Mouse (Mus musculus) stomach, embryonic 14.5 days (tissue): ENCODE results near the gene Xab2. TPM values are rescaled to one million over a fixed set of nuclear protein-coding genes. Genes with fewer than 3 reads are reported as not detected.
"Not testable (repeated sequence)": the region's sequence is repeated elsewhere in the genome, so short reads cannot be mapped to it uniquely, and the experiment has no call there.

Experiments
- ATAC-seq: fragments of 200-750 bp; cut with Nextera tagmentation; 2 replicates; pipeline ENCODE4 v1.8.0; 2017; ENCODE audit warnings: low read depth, moderate TSS enrichment; ENCODE audit not compliant: insufficient number of reproducible peaks, insufficient read depth, low FRiP score
- H3K27ac ChIP-seq: fragments of 300-500 bp; sonication (generic); 2 replicates; pipeline ENCODE4 v1.5.1; 2014; ENCODE audit warnings: mild to moderate bottlenecking, low read length, moderate library complexity, mixed read lengths
- H3K27me3 ChIP-seq: fragments of 300-500 bp; sonication (generic); 2 replicates; pipeline ENCODE4 v1.6.1; 2014; ENCODE audit warnings: low read length, control low read depth, mixed read lengths; ENCODE audit not compliant: control insufficient read depth, insufficient read depth
- H3K36me3 ChIP-seq: fragments of 300-500 bp; sonication (generic); 2 replicates; pipeline ENCODE4 v1.6.1; 2014; ENCODE audit warnings: mild to moderate bottlenecking, control low read depth, low read length, moderate library complexity, mixed read lengths; ENCODE audit not compliant: control insufficient read depth, insufficient read depth
- H3K4me1 ChIP-seq: fragments of 300-500 bp; sonication (generic); 2 replicates; pipeline ENCODE4 v1.6.1; 2014; ENCODE audit warnings: low read length, control low read depth, mixed read lengths; ENCODE audit not compliant: control insufficient read depth, insufficient read depth
- H3K4me2 ChIP-seq: fragments of 300-500 bp; sonication (generic); replicated peaks from 2 replicates; pipeline ENCODE4 v1.6.1; 2014; ENCODE audit warnings: low read depth, low read length, control low read depth
- H3K4me3 ChIP-seq: fragments of 300-500 bp; sonication (generic); 2 replicates; pipeline ENCODE4 v1.5.1; 2014; ENCODE audit warnings: low read depth, low read length, control low read depth
- H3K9ac ChIP-seq: fragments of 300-500 bp; sonication (generic); replicated peaks from 2 replicates; pipeline ENCODE4 v1.6.1; 2014; ENCODE audit warnings: low read depth, mild to moderate bottlenecking, control low read depth, low read length, moderate library complexity, mixed read lengths
- H3K9me3 ChIP-seq: fragments of 300-500 bp; sonication (generic); 2 replicates; pipeline ENCODE4 v1.6.1; 2016; ENCODE audit warnings: low read depth, low read length, control low read depth; ENCODE audit not compliant: control insufficient read depth
- WGBS: fragments of 180-500 bp; shearing (Covaris S2); extraction: QIAGEN DNeasy Blood & Tissue Kit; methylation state at CpG from one replicate; pipeline ENCODE4 v1.1.7; 2014; 5-methylcytosine and 5-hydroxymethylcytosine counted together
- polyA plus RNA-seq: library from polyadenylated mRNA; unstranded; fragments of >200 nt; fragmentation: Nextera tagmentation; extraction: Ambion mirVana; gene quantifications from 2 replicates; pipeline ENCODE4 v1.2.1, GENCODE M21; 2014

The Xab2 gene
- polyA plus RNA-seq, 1 experiment from 2014 or later = 49.7 TPM

GRCm38 (mm10) chr8:3586993-3587390 is 34.1 kb downstream of the Xab2 start, which contains the start of gene Camsap3:
Gene Camsap3 (plus strand): TSS chr8:3587293.
- Histone ChIP-seq H3K27me3 (peaks cover 5% of the 10 kb centered on the region), H3K4me1 (no peaks in the 10 kb centered on the region), H3K4me2 (peak within 1 kb of the TSS; percentile 84), H3K36me3 (no peaks in the 10 kb centered on the region), H3K4me3 (peak within 1 kb of the TSS; percentile 75), H3K9ac (peak within 1 kb of the TSS; percentile 65), H3K27ac (peak within 1 kb of the TSS; percentile 80), H3K9me3 (no peaks in the 10 kb centered on the region)
- ATAC-seq = no peak
- WGBS = 2% methylated on average over 6 of the region's 7 CpGs

- H3K4me2 ChIP-seq = no peak overlapping the region
- no peak overlapping the region for H3K4me3 ChIP-seq
- 69% methylated on average over 2 of the region's 2 CpGs for WGBS
- peaks cover 5% of the 10 kb centered on the region for H3K27me3 ChIP-seq
- H3K4me1 ChIP-seq = no peaks in the 10 kb centered on the region
- H3K9ac ChIP-seq = no peak overlapping the region
- no peak overlapping the region for H3K27ac ChIP-seq
- no peak for ATAC-seq
- no peaks in the 10 kb centered on the region for H3K36me3 ChIP-seq
- H3K9me3 ChIP-seq = no peaks in the 10 kb centered on the region
Observed at GRCm38 (mm10) chr8:3586452-3586851, 34.7 kb downstream of the Xab2 start.

GRCm38 (mm10) chr8:3581961-3582360 is 39.2 kb downstream of the Xab2 start:
- H3K9me3 ChIP-seq, H3K27me3 ChIP-seq, H3K4me1 ChIP-seq, H3K9ac ChIP-seq, ATAC-seq, H3K4me3 ChIP-seq, H3K27ac ChIP-seq, H3K36me3 ChIP-seq, H3K4me2 ChIP-seq: not testable (repeated sequence)
- WGBS = 84% methylated on average over 1 of the region's 3 CpGs

- ATAC-seq = peak; percentile 73
- peak overlapping the region; percentile 52; the same call in 1 of the 2 replicates for H3K27ac ChIP-seq
- H3K27me3 ChIP-seq = no peaks in the 10 kb centered on the region
- H3K9me3 ChIP-seq = no peaks in the 10 kb centered on the region
- H3K36me3 ChIP-seq = no peaks in the 10 kb centered on the region
- H3K4me2 ChIP-seq = no peak overlapping the region
- H3K4me3 ChIP-seq = no peak overlapping the region
- 71% methylated on average over 9 of the region's 9 CpGs for WGBS
- no peaks in the 10 kb centered on the region for H3K4me1 ChIP-seq
- no peak overlapping the region for H3K9ac ChIP-seq
Observed at GRCm38 (mm10) chr8:3579390-3580364, 41.4 kb downstream of the Xab2 start.

GRCm38 (mm10) chr8:3576211-3576960 is 44.7 kb downstream of the Xab2 start:
- H3K36me3 ChIP-seq = no peaks in the 10 kb centered on the region
- no peak overlapping the region for H3K9ac ChIP-seq
- 69% methylated on average over 15 of the region's 15 CpGs for WGBS
- H3K4me1 ChIP-seq = no peaks in the 10 kb centered on the region
- H3K27ac ChIP-seq = no peak overlapping the region
- no peak overlapping the region for H3K4me2 ChIP-seq
- no peak overlapping the region for H3K4me3 ChIP-seq
- no peak for ATAC-seq
- H3K27me3 ChIP-seq = no peaks in the 10 kb centered on the region
- no peaks in the 10 kb centered on the region for H3K9me3 ChIP-seq

- no peak for ATAC-seq
- H3K4me3 ChIP-seq = no peak overlapping the region
- H3K36me3 ChIP-seq = no peaks in the 10 kb centered on the region
- WGBS = 88% methylated on average over 3 of the region's 3 CpGs
- H3K9me3 ChIP-seq = no peaks in the 10 kb centered on the region
- no peaks in the 10 kb centered on the region for H3K27me3 ChIP-seq
- H3K4me1 ChIP-seq = no peaks in the 10 kb centered on the region
- no peak overlapping the region for H3K4me2 ChIP-seq
- H3K27ac ChIP-seq = no peak overlapping the region
- H3K9ac ChIP-seq = no peak overlapping the region
Observed at GRCm38 (mm10) chr8:3574546-3574945, 46.6 kb downstream of the Xab2 start.

- WGBS = 81% methylated on average over 5 of the region's 5 CpGs
- Histone ChIP-seq H3K27me3 (no peaks in the 10 kb centered on the region), H3K9me3 (no peaks in the 10 kb centered on the region), H3K4me1 (no peaks in the 10 kb centered on the region), H3K4me3 (no peak overlapping the region), H3K4me2 (no peak overlapping the region), H3K9ac (no peak overlapping the region), H3K27ac (no peak overlapping the region), H3K36me3 (no peaks in the 10 kb centered on the region)
- no peak for ATAC-seq
Observed at GRCm38 (mm10) chr8:3569784-3570183, 51.3 kb downstream of the Xab2 start.

GRCm38 (mm10) chr8:3568378-3568777 is 52.7 kb downstream of the Xab2 start:
- H3K4me3 ChIP-seq = no peak overlapping the region
- no peak overlapping the region for H3K27ac ChIP-seq
- H3K9ac ChIP-seq = no peak overlapping the region

More at GRCm38 (mm10) chr8:3568378-3568777, 52.7 kb downstream of the Xab2 start:
- Histone ChIP-seq H3K9me3 (no peaks in the 10 kb centered on the region), H3K4me2 (peak overlapping the region; percentile 29; the same call in 1 of the 2 replicates), H3K4me1 (no peaks in the 10 kb centered on the region), H3K27me3 (no peaks in the 10 kb centered on the region), H3K36me3 (no peaks in the 10 kb centered on the region)
- ATAC-seq = no peak
- WGBS = 7% methylated on average over 7 of the region's 7 CpGs
